Mouse (Mus musculus) midbrain, postnatal 0 days (tissue): ENCODE measurements around the gene Olfr223. TPM values are rescaled to one million over a fixed set of nuclear protein-coding genes. Genes with fewer than 3 reads are reported as not detected.
"Not testable (repeated sequence)": the region's sequence is repeated elsewhere in the genome, so short reads cannot be mapped to it uniquely, and the experiment has no call there.

Source experiments
- ATAC-seq: fragments of 200-750 bp; cut with Nextera tagmentation; 2 replicates; pipeline ENCODE4 v1.8.0; 2017; ENCODE audit warnings: moderate number of reproducible peaks, mild to moderate bottlenecking, moderate TSS enrichment, moderate library complexity; ENCODE audit not compliant: low FRiP score
- DNase-seq: peaks from one replicate; pipeline ENCODE4 v3.0.0-alpha.2; 2015; ENCODE audit warnings: low spot score
- H3K27ac ChIP-seq: fragments of 300-500 bp; sonication (generic); 2 replicates; pipeline ENCODE4 v1.5.1; 2014; ENCODE audit warnings: low read depth, mild to moderate bottlenecking, low read length, mixed read lengths
- H3K27me3 ChIP-seq: fragments of 300-500 bp; sonication (generic); 2 replicates; pipeline ENCODE4 v1.6.1; 2014; ENCODE audit warnings: low read length, control low read depth, mixed read lengths; ENCODE audit not compliant: insufficient read depth
- H3K36me3 ChIP-seq: fragments of 300-500 bp; sonication (generic); 2 replicates; pipeline ENCODE4 v1.6.1; 2014; ENCODE audit warnings: low read length, control low read depth, mixed read lengths; ENCODE audit not compliant: insufficient read depth
- H3K4me1 ChIP-seq: fragments of 300-500 bp; sonication (generic); 2 replicates; pipeline ENCODE4 v1.6.1; 2014; ENCODE audit warnings: mild to moderate bottlenecking, control low read depth, antibody characterized with exemption, low read length, mixed read lengths; ENCODE audit not compliant: insufficient read depth
- H3K4me2 ChIP-seq: fragments of 300-500 bp; sonication (generic); 2 replicates; pipeline ENCODE4 v1.6.1; 2014; ENCODE audit warnings: low read depth, mild to moderate bottlenecking, low read length, mixed read lengths; ENCODE audit not compliant: poor library complexity, severe bottlenecking
- H3K4me3 ChIP-seq: fragments of 300-500 bp; sonication (generic); 2 replicates; pipeline ENCODE4 v1.5.1; 2014; ENCODE audit warnings: low read depth, mild to moderate bottlenecking, low read length, moderate library complexity
- H3K9ac ChIP-seq: fragments of 300-500 bp; sonication (generic); replicated peaks from 2 replicates; pipeline ENCODE4 v1.6.1; 2014; ENCODE audit warnings: mild to moderate bottlenecking, low read length, moderate library complexity, mixed read lengths; ENCODE audit not compliant: poor library complexity, severe bottlenecking
- H3K9me3 ChIP-seq: fragments of 300-500 bp; sonication (generic); 2 replicates; pipeline ENCODE4 v1.6.1; 2016; ENCODE audit warnings: low read length, control low read depth
- CTCF ChIP-seq: IDR thresholded peaks from 2 replicates; pipeline ENCODE4 v1.5.1; 2016; ENCODE audit warnings: antibody characterized with exemption, mild to moderate bottlenecking
- WGBS: fragments of 180-500 bp; shearing (Covaris S2); extraction: QIAGEN DNeasy Blood & Tissue Kit; methylation state at CpG from one replicate; pipeline ENCODE4 v1.1.7; 2014; 5-methylcytosine and 5-hydroxymethylcytosine counted together
- polyA plus RNA-seq: library from polyadenylated mRNA; unstranded; fragments of >200 nt; fragmentation: Nextera tagmentation; extraction: Ambion mirVana; gene quantifications from 2 replicates; pipeline ENCODE4 v1.2.1, GENCODE M21; 2015
- total RNA-seq: library from RNA; depleted of rRNA; stranded (reverse); fragments of >200 nt; gene quantifications from 2 replicates; pipeline ENCODE4 v1.2.3, GENCODE M21; 2014

Gene Olfr223
- total and polyA plus RNA-seq, 2 experiments from 2014 or later, result not detected

GRCm38 (mm10) chr11:59628177-59628576, 35.1 kb upstream of the Olfr223 start:
- Histone ChIP-seq H3K27ac (no peak overlapping the region), H3K9me3 (no peaks in the 10 kb centered on the region), H3K4me2 (no peak overlapping the region), H3K27me3 (no peaks in the 10 kb centered on the region), H3K4me3 (no peak overlapping the region), H3K36me3 (no peaks in the 10 kb centered on the region), H3K4me1 (no peaks in the 10 kb centered on the region), H3K9ac (no peak overlapping the region)
- DNase-seq, result no peak
- no peak for ATAC-seq
- no peak for TF ChIP-seq CTCF
- 76% methylated on average over 5 of the region's 5 CpGs for WGBS

- Histone ChIP-seq H3K27ac (no peak overlapping the region), H3K36me3 (no peaks in the 10 kb centered on the region), H3K9ac (no peak overlapping the region), H3K27me3 (no peaks in the 10 kb centered on the region), H3K9me3 (no peaks in the 10 kb centered on the region), H3K4me1 (no peaks in the 10 kb centered on the region), H3K4me3 (no peak overlapping the region), H3K4me2 (no peak overlapping the region)
- ATAC-seq, result no peak
- DNase-seq, result peak; percentile 30
- 85% methylated on average over 7 of the region's 7 CpGs for WGBS
- no peak for TF ChIP-seq CTCF
Measured at GRCm38 (mm10) chr11:59626192-59626591, 33.1 kb upstream of the Olfr223 start.

DNA sequence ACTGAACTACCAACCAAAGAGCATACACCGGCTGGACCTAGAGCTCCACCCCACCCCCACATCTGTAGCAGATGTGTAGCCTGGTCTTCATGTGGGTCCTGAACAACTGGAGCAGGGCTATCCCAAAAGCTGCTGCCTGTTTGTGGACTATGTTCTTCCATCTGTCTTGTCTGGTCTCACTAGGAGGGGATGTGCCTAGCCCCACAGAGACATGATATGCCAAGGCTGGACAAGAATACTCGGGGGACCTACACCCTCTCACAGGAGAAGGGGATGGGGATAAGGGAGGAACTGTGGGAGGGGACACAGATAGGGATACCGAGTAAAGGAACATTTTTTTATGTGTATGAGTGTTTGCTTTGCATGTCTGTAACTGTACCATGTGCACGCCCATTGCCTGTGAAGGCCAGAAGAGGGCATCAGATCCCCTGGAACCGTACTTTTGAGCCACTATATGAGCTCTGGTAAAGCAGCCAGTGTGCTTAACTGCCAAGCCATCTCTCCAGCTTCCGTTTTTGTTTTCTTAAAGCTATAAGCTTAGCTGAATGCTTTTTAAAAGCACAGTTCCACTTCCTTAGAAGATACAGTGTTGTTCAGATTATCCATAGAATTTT, 31.0 kb upstream of the Olfr223 start:
- peak; percentile 86 for TF ChIP-seq CTCF
- ATAC-seq, result 0 out of 2 replicates have a peak, but pooled peaks have one; percentile 56
- 36% methylated on average over 6 of the region's 6 CpGs for WGBS

GRCm38 (mm10) chr11:59622214-59622613, 29.1 kb upstream of the Olfr223 start:
- H3K27me3 ChIP-seq, result no peaks in the 10 kb centered on the region
- 77% methylated on average over 3 of the region's 3 CpGs for WGBS
- no peaks in the 10 kb centered on the region for H3K9me3 ChIP-seq
- no peak for TF ChIP-seq CTCF
- ATAC-seq (no peak), DNase-seq (no peak)
- H3K36me3 ChIP-seq, result no peaks in the 10 kb centered on the region
- no peak overlapping the region for H3K9ac ChIP-seq
- no peak overlapping the region for H3K27ac ChIP-seq
- H3K4me3 ChIP-seq, result no peak overlapping the region
- H3K4me1 ChIP-seq, result no peaks in the 10 kb centered on the region
- no peak overlapping the region for H3K4me2 ChIP-seq

More for the DNA sequence above, 31.0 kb upstream of the Olfr223 start:
- Histone ChIP-seq H3K27me3 (no peaks in the 10 kb centered on the region), H3K4me1 (no peaks in the 10 kb centered on the region), H3K4me2 (no peak overlapping the region), H3K9ac (no peak overlapping the region), H3K4me3 (no peak overlapping the region), H3K27ac (no peak overlapping the region), H3K9me3 (no peaks in the 10 kb centered on the region), H3K36me3 (no peaks in the 10 kb centered on the region)
- DNase-seq, result peak; percentile 80

DNA sequence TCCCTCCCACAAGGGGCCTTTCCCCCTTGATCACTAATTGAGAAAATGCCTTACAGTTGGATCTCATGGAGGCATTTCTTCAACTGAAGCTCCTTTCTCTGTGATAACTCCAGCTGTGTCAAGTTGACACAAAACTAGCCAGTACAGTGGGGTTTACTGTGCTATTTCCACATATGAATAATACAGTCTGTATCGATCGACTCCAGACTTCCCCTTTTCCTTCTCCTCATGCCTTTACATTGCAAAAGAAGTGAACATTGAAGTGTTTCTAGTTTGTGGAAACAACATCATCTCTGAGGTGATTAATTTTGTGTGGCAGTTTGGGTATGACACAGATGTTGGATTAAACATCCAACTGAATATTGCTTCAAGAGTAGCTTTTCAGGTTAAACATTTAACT, 23.9 kb upstream of the Olfr223 start:
- ATAC-seq, H3K9me3 ChIP-seq, H3K27ac ChIP-seq, H3K9ac ChIP-seq, H3K4me2 ChIP-seq, H3K36me3 ChIP-seq, H3K4me1 ChIP-seq, H3K4me3 ChIP-seq, DNase-seq, H3K27me3 ChIP-seq: not testable (repeated sequence)
- WGBS, result 99% methylated on average over 2 of the region's 2 CpGs

DNA sequence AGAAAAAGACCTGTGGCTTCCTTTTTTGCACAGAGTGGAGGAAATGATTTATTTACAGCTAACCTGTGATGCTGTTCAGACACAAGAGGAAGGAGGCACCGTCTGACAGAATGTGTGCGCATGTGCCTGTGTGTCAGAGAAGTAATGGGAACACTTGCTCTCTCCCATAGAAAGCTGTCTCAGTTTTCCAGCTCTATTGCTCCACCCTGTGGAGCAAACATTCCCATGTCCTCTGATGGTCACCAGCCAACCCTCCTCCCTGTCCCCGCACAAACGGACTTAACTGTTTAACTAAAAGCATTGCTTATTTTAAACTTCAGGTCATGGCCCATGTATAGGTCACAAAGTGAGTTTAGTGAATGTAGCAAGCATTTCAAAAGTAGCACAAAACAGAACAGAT, 21.0 kb upstream of the Olfr223 start:
- peak; percentile 69 for DNase-seq
- Histone ChIP-seq H3K27me3 (no peaks in the 10 kb centered on the region), H3K4me2 (no peak overlapping the region), H3K27ac (no peak overlapping the region), H3K4me3 (no peak overlapping the region), H3K4me1 (no peaks in the 10 kb centered on the region), H3K9ac (no peak overlapping the region), H3K9me3 (no peaks in the 10 kb centered on the region), H3K36me3 (no peaks in the 10 kb centered on the region)
- ATAC-seq, result no peak
- WGBS, result 54% methylated on average over 4 of the region's 4 CpGs
- TF ChIP-seq CTCF, result peak; percentile 75
